Mouse (Mus musculus): ENCODE results near the gene Susd2. TPM values are rescaled to one million over a fixed set of nuclear protein-coding genes. Genes with fewer than 3 reads are reported as not detected.

Susd2 gene
- total and polyA plus RNA-seq, 3 experiments = 0.51 to 3.0 (median 0.70) TPM

- Histone ChIP-seq H3K27me3 (replicated peaks) (no peaks in the 10 kb centered on the region), H3K27ac (ENCODE audit: insufficient read depth, low read depth) (no peak overlapping the region), H3K4me3 (replicated peaks in 1 of 3; ENCODE audit: low read depth in 2 of 3, low read length in 2 of 3, poor library complexity in 1 of 3) (no peak overlapping the region), H3K36me3 (replicated peaks in 1 of 2; ENCODE audit: control insufficient read depth in 1 of 2, insufficient read depth in 1 of 2, low read length in 1 of 2) (peaks cover 84 to 96% of the 10 kb centered on the region in 2 experiments), H3K9me3 (replicated peaks; ENCODE audit: low read length) (no peaks in the 10 kb centered on the region), H3K79me2 (replicated peaks; ENCODE audit: control insufficient read depth, extremely low read depth, insufficient read depth, poor library complexity, severe bottlenecking) (no peaks in the 10 kb centered on the region), H3K9ac (ENCODE audit: insufficient read depth, low read depth) (no peak overlapping the region), H3K4me2 (ENCODE audit: insufficient read depth, low read depth, poor library complexity, severe bottlenecking) (no peak overlapping the region), H3K4me1 (ENCODE audit: control insufficient read depth in 1 of 2, insufficient read depth in 2 of 2) (peaks cover 5 to 24% of the 10 kb centered on the region in 2 experiments)
- TF ChIP-seq TCF12 (IDR thresholded peaks at IDR 0.05; ENCODE audit: low read depth, low read length) (no peak), HCFC1 (IDR thresholded peaks at IDR 0.05; ENCODE audit: low read depth, low read length) (no peak)
- DNase-seq (ENCODE audit: extremely low read depth) = no peak
- dilution Hi-C loops (cut with MboI; ENCODE audit: extremely low pct_ligation_motif_present, extremely low pct_unique_long_range_greater_than_20kb, low sequenced_read_pairs) (no loop called here), in situ Hi-C loops (cut with MboI; ENCODE audit: low pct_ligation_motif_present, low pct_unique_long_range_greater_than_20kb, low sequenced_read_pairs) (no loop called here)
Observed at GRCm38 (mm10) chr10:75649001-75649400, 5.2 kb upstream of the Susd2 start.

- Histone ChIP-seq H3K4me1 (ENCODE audit: control insufficient read depth in 1 of 2, insufficient read depth in 2 of 2) (peaks cover 11 to 33% of the 10 kb centered on the region in 2 experiments), H3K4me3 (replicated peaks in 1 of 3; ENCODE audit: low read depth in 2 of 3, low read length in 2 of 3, poor library complexity in 1 of 3) (no peak overlapping the region), H3K36me3 (replicated peaks in 1 of 2; ENCODE audit: control insufficient read depth in 1 of 2, insufficient read depth in 1 of 2, low read length in 1 of 2) (peaks cover 75 to 87% of the 10 kb centered on the region in 2 experiments), H3K27ac (ENCODE audit: insufficient read depth, low read depth) (no peak overlapping the region), H3K4me2 (ENCODE audit: insufficient read depth, low read depth, poor library complexity, severe bottlenecking) (no peak overlapping the region), H3K9me3 (replicated peaks; ENCODE audit: low read length) (no peaks in the 10 kb centered on the region), H3K9ac (ENCODE audit: insufficient read depth, low read depth) (no peak overlapping the region), H3K27me3 (replicated peaks) (no peaks in the 10 kb centered on the region), H3K79me2 (replicated peaks; ENCODE audit: control insufficient read depth, extremely low read depth, insufficient read depth, poor library complexity, severe bottlenecking) (no peaks in the 10 kb centered on the region)
- no peak for DNase-seq (ENCODE audit: extremely low read depth)
- no peak for TF ChIP-seq RAD21 (IDR thresholded peaks at IDR 0.05; ENCODE audit: low read depth, low read length)
- no peak for TF ChIP-seq JUN (IDR thresholded peaks at IDR 0.05; ENCODE audit: insufficient read depth, low read depth, low read length)
- no peak for TF ChIP-seq CTCF (conservative IDR thresholded peaks at IDR 0.05 in 1 of 2, IDR thresholded peaks at IDR 0.05 in 1 of 2; ENCODE audit: low read depth in 2 of 2, low read length in 2 of 2)
- no peak for TF ChIP-seq ETS1 (conservative IDR thresholded peaks at IDR 0.05; ENCODE audit: low read depth, low read length)
- no peak for TF ChIP-seq BHLHE40 (IDR thresholded peaks at IDR 0.05; ENCODE audit: low read depth, low read length)
- no peak for TF ChIP-seq NELFE (IDR thresholded peaks at IDR 0.05; ENCODE audit: low read depth, low read length)
- TF ChIP-seq UBTF (IDR thresholded peaks at IDR 0.05; ENCODE audit: low read depth, low read length) = no peak
- TF ChIP-seq HCFC1 (IDR thresholded peaks at IDR 0.05; ENCODE audit: low read depth, low read length) = no peak
- no peak for TF ChIP-seq E2F4 (IDR thresholded peaks at IDR 0.05; ENCODE audit: insufficient replicate concordance, low read depth, low read length)
- no peak for TF ChIP-seq NRF1 (IDR thresholded peaks at IDR 0.05; ENCODE audit: low read depth, low read length)
- TF ChIP-seq MEF2A (IDR thresholded peaks at IDR 0.05; ENCODE audit: borderline replicate concordance, low read depth, low read length) = no peak
- TF ChIP-seq TBP (conservative IDR thresholded peaks at IDR 0.05; ENCODE audit: low read depth, low read length) = no peak
- in situ Hi-C loops (cut with MboI; ENCODE audit: low pct_ligation_motif_present, low pct_unique_long_range_greater_than_20kb, low sequenced_read_pairs) (no loop called here), dilution Hi-C loops (cut with MboI; ENCODE audit: extremely low pct_ligation_motif_present, extremely low pct_unique_long_range_greater_than_20kb, low sequenced_read_pairs) (no loop called here)
Observed at GRCm38 (mm10) chr10:75648091-75648490, 4.3 kb upstream of the Susd2 start.

GRCm38 (mm10) chr10:75647362-75647761 is 3.6 kb upstream of the Susd2 start:
- in situ Hi-C loops (cut with MboI; ENCODE audit: low pct_ligation_motif_present, low pct_unique_long_range_greater_than_20kb, low sequenced_read_pairs) = no loop called here

More at GRCm38 (mm10) chr10:75647362-75647761, 3.6 kb upstream of the Susd2 start:
- H3K4me2 ChIP-seq (ENCODE audit: insufficient read depth, low read depth, poor library complexity, severe bottlenecking) = no peak overlapping the region
- H3K79me2 ChIP-seq (replicated peaks; ENCODE audit: control insufficient read depth, extremely low read depth, insufficient read depth, poor library complexity, severe bottlenecking) = no peaks in the 10 kb centered on the region
- DNase-seq (ENCODE audit: extremely low read depth) = no peak
- TF ChIP-seq CHD2 (IDR thresholded peaks at IDR 0.05; ENCODE audit: low read length) (no peak), ELF1 (IDR thresholded peaks at IDR 0.05; ENCODE audit: low read depth, low read length) (no peak)
- no peak overlapping the region for H3K27ac ChIP-seq (ENCODE audit: insufficient read depth, low read depth)
- dilution Hi-C loops (cut with MboI; ENCODE audit: extremely low pct_ligation_motif_present, extremely low pct_unique_long_range_greater_than_20kb, low sequenced_read_pairs) = no loop called here
- peaks cover 17 to 40% of the 10 kb centered on the region in 2 experiments for H3K4me1 ChIP-seq (ENCODE audit: control insufficient read depth in 1 of 2, insufficient read depth in 2 of 2)
- H3K9me3 ChIP-seq (replicated peaks; ENCODE audit: low read length) = no peaks in the 10 kb centered on the region
- no peaks in the 10 kb centered on the region for H3K27me3 ChIP-seq (replicated peaks)
- H3K9ac ChIP-seq (ENCODE audit: insufficient read depth, low read depth) = no peak overlapping the region
- no peak overlapping the region for H3K4me3 ChIP-seq (replicated peaks in 1 of 3; ENCODE audit: low read depth in 2 of 3, low read length in 2 of 3, poor library complexity in 1 of 3)
- H3K36me3 ChIP-seq (replicated peaks in 1 of 2; ENCODE audit: control insufficient read depth in 1 of 2, insufficient read depth in 1 of 2, low read length in 1 of 2) = peaks cover 68 to 80% of the 10 kb centered on the region in 2 experiments

Data from CH12.LX (cell line).